Mouse (Mus musculus) thymus, postnatal 25 days (tissue): ENCODE data around the gene 1700003E16Rik.

ENCODE experiments used
- DNase-seq: peaks from one replicate; pipeline ENCODE4 v3.0.0; 2022

1700003E16Rik gene

GRCm38 (mm10) chr6:83131469-83132034, 24.7 kb upstream of the 1700003E16Rik start:
- no peak for DNase-seq

GRCm38 (mm10) chr6:83132176-83132919, 23.9 kb upstream of the 1700003E16Rik start:
- no peak for DNase-seq

- no peak for DNase-seq
Observed at GRCm38 (mm10) chr6:83134226-83134625, 22.0 kb upstream of the 1700003E16Rik start.

- DNase-seq: no peak
Observed at GRCm38 (mm10) chr6:83134951-83135513, 21.2 kb upstream of the 1700003E16Rik start, which contains the start of gene Rtkn. Rtkn (plus strand) TSS chr6:83135463.

GRCm38 (mm10) chr6:83135571-83136161, 20.5 kb upstream of the 1700003E16Rik start:
- no peak for DNase-seq

GRCm38 (mm10) chr6:83136291-83136880, 19.8 kb upstream of the 1700003E16Rik start:
- DNase-seq: no peak

- peak; percentile 61 for DNase-seq
Observed at GRCm38 (mm10) chr6:83136881-83137575, 19.2 kb upstream of the 1700003E16Rik start.

- no peak for DNase-seq
Observed at GRCm38 (mm10) chr6:83137576-83137950, 18.6 kb upstream of the 1700003E16Rik start.

- DNase-seq: no peak
Observed at GRCm38 (mm10) chr6:83138056-83138455, 18.1 kb upstream of the 1700003E16Rik start.

- no peak for DNase-seq
Observed at GRCm38 (mm10) chr6:83140044-83140443, 16.2 kb upstream of the 1700003E16Rik start.

- DNase-seq: no peak
Observed at GRCm38 (mm10) chr6:83141636-83142035, 14.6 kb upstream of the 1700003E16Rik start.

GRCm38 (mm10) chr6:83142211-83142731, 13.9 kb upstream of the 1700003E16Rik start:
- no peak for DNase-seq

- DNase-seq: no peak
Observed at GRCm38 (mm10) chr6:83142886-83143285, 13.3 kb upstream of the 1700003E16Rik start.

GRCm38 (mm10) chr6:83145209-83145608, 11.0 kb upstream of the 1700003E16Rik start:
- no peak for DNase-seq

GRCm38 (mm10) chr6:83145805-83146204, 10.4 kb upstream of the 1700003E16Rik start:
- no peak for DNase-seq

- no peak for DNase-seq
Observed at GRCm38 (mm10) chr6:83147280-83147679, 8.9 kb upstream of the 1700003E16Rik start.

GRCm38 (mm10) chr6:83151721-83152120, 4.5 kb upstream of the 1700003E16Rik start:
- DNase-seq: no peak

- no peak for DNase-seq
Observed at GRCm38 (mm10) chr6:83153038-83153437, 3.2 kb upstream of the 1700003E16Rik start.

- no peak for DNase-seq
Observed at GRCm38 (mm10) chr6:83153485-83153884, 2.7 kb upstream of the 1700003E16Rik start.

GRCm38 (mm10) chr6:83155552-83156238, 509 bp upstream of the 1700003E16Rik start:
- no peak for DNase-seq

GRCm38 (mm10) chr6:83159456-83159855, 3.3 kb downstream of the 1700003E16Rik start:
- DNase-seq: peak; percentile 46

GRCm38 (mm10) chr6:83161442-83161841, 5.2 kb downstream of the 1700003E16Rik start:
- DNase-seq: no peak
